Mouse (Mus musculus): Measurements from ENCODE around the gene Zfp978. TPM values are rescaled to one million over a fixed set of nuclear protein-coding genes. Genes with fewer than 3 reads are reported as not detected.
"Not testable (repeated sequence)": the region's sequence is repeated elsewhere in the genome, so short reads cannot be mapped to it uniquely, and the experiment has no call there.

Zfp978 gene
- polyA plus RNA-seq, 1 experiment from 2014 or later = 0.31 TPM

DNA sequence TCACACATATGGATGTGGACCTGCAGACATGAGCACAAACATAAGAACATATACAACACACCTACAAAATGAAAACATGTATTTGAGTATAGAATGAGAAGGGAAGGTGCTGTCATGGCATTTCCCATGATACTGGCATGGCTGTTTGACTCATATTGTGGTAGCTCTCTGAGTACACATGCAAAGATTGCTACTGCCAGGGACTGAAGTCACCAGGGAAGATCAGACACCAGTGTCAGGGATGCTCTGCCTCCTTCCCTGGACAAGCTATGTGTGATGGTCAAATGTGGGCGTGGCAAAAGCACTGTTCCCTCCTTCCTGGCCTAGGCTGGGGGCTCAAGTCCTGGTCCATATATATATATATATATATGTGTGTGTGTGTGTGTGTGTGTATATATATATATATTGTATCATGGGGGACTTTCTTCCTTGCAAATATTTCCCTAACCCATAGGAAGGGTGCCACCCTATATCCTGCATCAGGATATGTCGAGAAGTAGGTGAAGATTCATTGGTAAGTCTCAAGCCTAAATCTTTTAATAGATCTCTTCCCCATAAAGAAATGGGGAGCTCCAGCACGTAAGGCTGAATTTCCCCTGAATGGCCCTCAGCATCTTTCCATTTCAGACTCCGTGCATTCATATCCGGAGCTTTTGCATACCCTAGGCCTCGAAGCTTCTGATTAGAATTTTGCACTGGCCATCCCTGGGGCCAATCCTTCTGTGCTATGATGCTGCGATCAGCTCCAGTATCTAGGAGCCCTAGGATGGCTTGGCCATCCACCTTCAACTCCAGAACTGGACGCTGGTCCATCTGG lies 39.1 kb downstream of the Zfp978 start:
- peak; percentile 59 for ATAC-seq (replicated peaks; ENCODE audit: insufficient number of reproducible peaks, low FRiP score, low TSS enrichment, low read depth)
- not testable (repeated sequence) for H3K9me3 ChIP-seq (replicated peaks; ENCODE audit: control insufficient read depth, low read length); H3K4me1 ChIP-seq (ENCODE audit: control insufficient read depth, insufficient read depth, low read length)

DNA sequence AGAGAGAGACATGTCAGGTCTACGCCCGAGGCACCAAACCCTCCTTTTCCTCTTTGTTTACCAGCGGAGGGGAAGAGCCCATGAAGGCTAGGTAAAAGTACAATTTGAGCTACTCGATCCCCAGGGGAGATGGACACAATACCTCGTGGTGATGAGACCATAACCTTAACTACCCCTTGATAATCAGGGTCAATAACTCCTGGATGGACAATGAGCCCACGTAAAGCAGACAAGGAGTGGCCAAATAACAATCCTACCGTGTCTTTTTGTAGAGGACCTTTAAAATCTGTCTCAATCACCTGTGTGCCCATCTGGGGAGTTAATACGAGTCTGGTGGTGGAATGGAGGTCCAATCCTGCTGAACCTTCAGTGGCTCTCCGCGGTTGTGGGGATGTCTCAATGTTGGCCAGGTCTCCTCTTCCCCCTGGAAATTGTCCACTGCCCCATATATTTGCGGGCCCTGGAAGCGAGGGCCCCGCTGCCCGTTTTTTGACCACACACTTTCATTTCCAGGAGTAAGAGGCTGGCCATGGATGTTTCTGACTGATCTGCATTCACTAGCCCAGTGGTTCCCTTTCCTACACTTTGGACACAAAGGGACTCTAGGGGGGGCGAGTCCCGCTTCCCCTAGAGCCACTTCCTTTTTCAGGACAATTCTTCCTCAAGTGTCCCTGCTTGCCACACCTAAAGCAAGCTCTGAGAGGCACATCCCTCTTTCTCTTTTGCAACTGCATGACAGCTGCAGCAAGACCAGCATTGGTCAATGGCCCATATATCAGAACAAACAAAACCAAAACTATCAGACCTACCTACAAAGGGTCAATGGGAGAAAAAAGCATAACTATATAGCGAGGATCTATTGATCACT lies 40.0 kb downstream of the Zfp978 start:
- H3K27ac ChIP-seq (replicated peaks; ENCODE audit: low read depth, low read length); H3K9ac ChIP-seq (replicated peaks; ENCODE audit: low read length); DNase-seq (ENCODE audit: low spot score); H3K27me3 ChIP-seq (ENCODE audit: control insufficient read depth, insufficient read depth, low read length); H3K9me3 ChIP-seq (replicated peaks; ENCODE audit: control insufficient read depth, low read length); H3K4me3 ChIP-seq (ENCODE audit: low read depth, low read length); ATAC-seq (replicated peaks; ENCODE audit: insufficient number of reproducible peaks, low FRiP score, low TSS enrichment, low read depth); H3K4me2 ChIP-seq (ENCODE audit: low read depth, low read length); H3K36me3 ChIP-seq (replicated peaks; ENCODE audit: control insufficient read depth, insufficient read depth, low read depth, low read length); H3K4me1 ChIP-seq (ENCODE audit: control insufficient read depth, insufficient read depth, low read length): not testable (repeated sequence)
- WGBS = 83% methylated on average over 15 of the region's 17 CpGs

More for the DNA sequence above, 39.1 kb downstream of the Zfp978 start:
- DNase-seq (ENCODE audit: low spot score); H3K27me3 ChIP-seq (ENCODE audit: control insufficient read depth, insufficient read depth, low read length); H3K36me3 ChIP-seq (replicated peaks; ENCODE audit: control insufficient read depth, insufficient read depth, low read depth, low read length); H3K9ac ChIP-seq (replicated peaks; ENCODE audit: low read length); H3K4me3 ChIP-seq (ENCODE audit: low read depth, low read length); H3K27ac ChIP-seq (replicated peaks; ENCODE audit: low read depth, low read length); H3K4me2 ChIP-seq (ENCODE audit: low read depth, low read length): not testable (repeated sequence)
- WGBS = 84% methylated on average over 8 of the region's 8 CpGs

- H3K4me3 ChIP-seq (ENCODE audit: low read depth, low read length); H3K36me3 ChIP-seq (replicated peaks; ENCODE audit: control insufficient read depth, insufficient read depth, low read depth, low read length); H3K4me1 ChIP-seq (ENCODE audit: control insufficient read depth, insufficient read depth, low read length); H3K27ac ChIP-seq (replicated peaks; ENCODE audit: low read depth, low read length); ATAC-seq (replicated peaks; ENCODE audit: insufficient number of reproducible peaks, low FRiP score, low TSS enrichment, low read depth); H3K9ac ChIP-seq (replicated peaks; ENCODE audit: low read length); H3K27me3 ChIP-seq (ENCODE audit: control insufficient read depth, insufficient read depth, low read length); H3K4me2 ChIP-seq (ENCODE audit: low read depth, low read length); DNase-seq (ENCODE audit: low spot score); H3K9me3 ChIP-seq (replicated peaks; ENCODE audit: control insufficient read depth, low read length): not testable (repeated sequence)
- WGBS = 83% methylated on average over 17 of the region's 17 CpGs
These were observed 40.8 kb downstream of the Zfp978 start for GRCm38 (mm10) chr4:147401736-147402506.

DNA sequence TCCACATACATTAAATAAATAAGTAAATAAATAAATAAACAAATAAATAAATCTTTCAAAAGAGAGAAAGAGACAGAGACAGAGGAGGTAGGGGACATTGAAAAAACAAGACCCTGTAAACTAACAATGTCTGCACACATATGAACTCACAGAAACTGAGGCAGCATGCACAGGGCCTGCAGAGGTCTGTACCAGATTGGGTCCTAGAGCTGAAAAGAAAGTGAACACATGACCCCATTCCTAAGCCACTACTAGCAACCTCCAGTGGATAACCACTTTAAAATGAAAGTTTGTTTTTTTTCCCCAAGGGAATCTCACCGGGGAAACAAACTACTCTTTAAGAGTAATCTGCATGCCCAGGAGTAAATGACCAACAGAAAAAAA lies 41.4 kb downstream of the Zfp978 start:
- H3K27ac ChIP-seq (replicated peaks; ENCODE audit: low read depth, low read length); H3K4me2 ChIP-seq (ENCODE audit: low read depth, low read length); ATAC-seq (replicated peaks; ENCODE audit: insufficient number of reproducible peaks, low FRiP score, low TSS enrichment, low read depth); H3K9me3 ChIP-seq (replicated peaks; ENCODE audit: control insufficient read depth, low read length); DNase-seq (ENCODE audit: low spot score); H3K27me3 ChIP-seq (ENCODE audit: control insufficient read depth, insufficient read depth, low read length); H3K4me1 ChIP-seq (ENCODE audit: control insufficient read depth, insufficient read depth, low read length); H3K36me3 ChIP-seq (replicated peaks; ENCODE audit: control insufficient read depth, insufficient read depth, low read depth, low read length); H3K4me3 ChIP-seq (ENCODE audit: low read depth, low read length); H3K9ac ChIP-seq (replicated peaks; ENCODE audit: low read length): not testable (repeated sequence)
- WGBS = 13% methylated on average over 1 of the region's 1 CpGs

DNA sequence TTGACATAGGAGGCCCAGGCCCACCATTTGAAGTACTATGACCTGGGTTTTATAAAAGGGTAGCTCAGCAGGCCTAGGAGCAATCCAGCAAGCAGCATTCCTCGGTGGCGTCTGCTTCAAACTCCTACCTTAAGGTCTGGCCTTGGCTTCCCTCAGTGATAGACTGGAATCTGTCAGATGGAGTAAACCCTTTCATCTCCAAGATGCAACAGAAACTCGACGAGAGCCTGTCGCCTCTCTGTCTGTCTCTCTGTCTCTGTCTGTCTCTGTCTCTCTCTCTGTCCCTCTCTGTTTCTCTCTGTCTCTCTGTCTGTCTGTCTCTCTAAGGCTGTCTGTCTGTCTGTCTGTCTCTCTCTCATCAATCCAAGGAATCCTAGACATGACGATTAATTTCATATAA lies 42.4 kb downstream of the Zfp978 start:
- not testable (repeated sequence) for H3K36me3 ChIP-seq (replicated peaks; ENCODE audit: control insufficient read depth, insufficient read depth, low read depth, low read length); H3K4me1 ChIP-seq (ENCODE audit: control insufficient read depth, insufficient read depth, low read length); H3K27me3 ChIP-seq (ENCODE audit: control insufficient read depth, insufficient read depth, low read length); H3K4me2 ChIP-seq (ENCODE audit: low read depth, low read length); ATAC-seq (replicated peaks; ENCODE audit: insufficient number of reproducible peaks, low FRiP score, low TSS enrichment, low read depth); H3K9me3 ChIP-seq (replicated peaks; ENCODE audit: control insufficient read depth, low read length); DNase-seq (ENCODE audit: low spot score); H3K9ac ChIP-seq (replicated peaks; ENCODE audit: low read length); H3K4me3 ChIP-seq (ENCODE audit: low read depth, low read length); H3K27ac ChIP-seq (replicated peaks; ENCODE audit: low read depth, low read length)
- 90% methylated on average over 6 of the region's 6 CpGs for WGBS

DNA sequence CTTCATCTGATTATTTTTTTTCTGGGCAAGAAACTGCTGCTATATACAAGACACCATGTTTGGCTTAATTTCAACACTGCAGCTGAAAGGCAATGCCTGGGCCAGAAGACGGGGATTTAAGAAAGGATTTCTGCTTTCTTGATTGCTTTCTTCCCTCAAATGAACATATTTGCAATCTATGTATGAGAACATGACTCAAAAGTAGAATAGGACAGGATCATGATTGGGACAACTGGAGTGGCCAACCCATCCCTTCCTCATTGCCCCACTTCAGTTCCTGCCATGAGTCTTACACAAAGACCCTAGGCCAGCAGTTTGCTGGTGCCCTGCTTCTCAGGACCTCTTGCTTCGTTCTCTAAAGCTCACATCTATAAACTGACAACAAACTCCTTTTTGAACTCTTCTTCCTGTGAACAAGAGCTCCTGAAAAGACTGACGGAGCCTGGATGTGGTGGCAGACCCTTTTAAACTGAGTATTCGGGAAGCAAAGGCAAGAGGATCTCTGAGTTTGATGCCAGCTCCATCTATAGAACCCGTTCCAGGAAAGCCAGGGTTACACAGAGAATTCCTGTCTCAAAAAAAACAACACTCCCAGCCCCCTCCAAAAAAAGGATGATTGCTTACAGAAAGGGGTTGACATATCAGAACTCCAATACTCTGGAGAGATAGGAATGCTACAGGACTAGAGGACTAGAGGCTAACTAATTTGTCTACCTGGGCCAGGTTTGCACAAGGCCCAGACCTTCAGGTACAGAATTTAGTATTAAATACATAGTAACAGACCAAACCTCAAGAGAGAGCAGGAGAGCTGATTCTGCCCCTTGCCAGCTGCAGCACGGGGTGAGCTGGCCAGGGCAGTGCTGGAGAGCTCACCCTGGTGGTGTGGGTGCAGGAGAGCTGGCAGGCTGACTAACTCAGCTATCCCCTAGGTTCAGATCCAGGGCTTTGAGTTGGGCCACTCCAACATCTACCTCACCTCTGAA lies 43.1 kb downstream of the Zfp978 start:
- H3K27me3 ChIP-seq (ENCODE audit: control insufficient read depth, insufficient read depth, low read length); H3K9me3 ChIP-seq (replicated peaks; ENCODE audit: control insufficient read depth, low read length); H3K36me3 ChIP-seq (replicated peaks; ENCODE audit: control insufficient read depth, insufficient read depth, low read depth, low read length); H3K4me3 ChIP-seq (ENCODE audit: low read depth, low read length); H3K4me2 ChIP-seq (ENCODE audit: low read depth, low read length); H3K9ac ChIP-seq (replicated peaks; ENCODE audit: low read length); H3K4me1 ChIP-seq (ENCODE audit: control insufficient read depth, insufficient read depth, low read length); H3K27ac ChIP-seq (replicated peaks; ENCODE audit: low read depth, low read length); DNase-seq (ENCODE audit: low spot score): not testable (repeated sequence)
- ATAC-seq (replicated peaks; ENCODE audit: insufficient number of reproducible peaks, low FRiP score, low TSS enrichment, low read depth) = peak; percentile 50
- 77% methylated on average over 5 of the region's 6 CpGs for WGBS

Measured in embryonic facial prominence, embryonic 11.5 days (tissue).